Mouse (Mus musculus): ENCODE measurements around the gene Rbm8a.

Rbm8a gene

DNA sequence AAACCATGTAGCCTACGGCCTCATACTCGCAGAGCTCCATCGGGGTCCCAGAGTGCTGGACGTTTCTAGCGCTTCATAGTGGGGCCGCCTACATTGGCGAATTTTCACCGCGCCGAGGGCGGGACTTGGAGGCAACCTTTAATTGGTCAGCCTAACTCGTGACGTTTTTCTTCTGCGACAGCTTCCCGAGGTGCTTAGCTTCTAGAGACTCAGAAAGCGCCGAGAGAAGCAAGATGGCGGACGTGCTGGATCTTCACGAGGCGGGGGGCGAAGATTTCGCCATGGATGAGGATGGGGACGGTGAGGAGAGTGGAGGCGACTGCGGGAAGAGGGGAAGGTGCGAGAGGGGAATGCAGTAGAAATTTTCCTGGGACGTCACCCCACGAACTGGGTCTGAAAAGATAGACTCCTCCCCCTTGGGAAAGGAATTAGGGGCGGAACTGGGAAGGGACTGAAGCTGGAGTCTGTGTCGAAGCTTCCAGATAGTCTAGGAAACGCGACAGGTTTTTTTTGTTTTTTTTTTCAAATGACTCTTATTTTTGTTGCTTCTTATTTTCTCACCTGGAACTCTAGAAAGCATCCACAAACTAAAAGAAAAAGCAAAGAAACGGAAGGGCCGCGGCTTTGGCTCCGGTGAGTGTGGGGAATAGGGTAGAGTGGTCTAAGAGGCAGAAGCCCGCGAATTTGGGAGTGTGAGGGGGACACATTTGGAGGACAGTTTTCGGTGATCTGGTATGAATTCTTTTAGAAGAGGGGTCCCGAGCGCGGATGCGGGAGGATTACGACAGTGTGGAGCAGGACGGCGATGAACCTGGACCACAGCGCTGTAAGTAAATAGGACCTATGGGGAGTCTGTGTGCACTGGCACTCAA, at the start of gene Rbm8a:
Gene Rbm8a, plus strand, starts transcription at position 205 of the 872 bp plus-strand sequence.
- DNase-seq, result peak; percentile 100

GRCm38 (mm10) chr3:96581141-96581540, 48.6 kb upstream of the Rbm8a start:
- DNase-seq, result no peak

GRCm38 (mm10) chr3:96581771-96582515, 47.8 kb upstream of the Rbm8a start:
- DNase-seq, result no peak

DNA sequence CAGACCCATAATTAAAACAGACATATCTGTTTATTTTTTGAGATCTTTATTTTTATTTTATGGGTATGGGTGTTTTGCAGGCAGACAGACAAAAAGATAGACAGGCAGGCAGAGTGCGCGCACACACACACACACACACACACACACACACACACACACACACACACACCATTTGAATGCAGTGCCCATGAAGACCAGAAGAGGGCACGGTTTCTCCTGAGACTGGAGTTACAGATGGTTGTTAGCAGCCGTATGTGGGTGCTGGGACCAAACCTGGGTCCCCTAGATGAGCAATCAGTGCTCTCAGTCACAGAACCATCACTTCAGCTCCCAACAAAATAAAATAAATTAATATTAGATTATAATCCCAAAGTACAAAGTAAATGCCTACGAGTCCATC, 46.3 kb upstream of the Rbm8a start:
- DNase-seq, result no peak

DNA sequence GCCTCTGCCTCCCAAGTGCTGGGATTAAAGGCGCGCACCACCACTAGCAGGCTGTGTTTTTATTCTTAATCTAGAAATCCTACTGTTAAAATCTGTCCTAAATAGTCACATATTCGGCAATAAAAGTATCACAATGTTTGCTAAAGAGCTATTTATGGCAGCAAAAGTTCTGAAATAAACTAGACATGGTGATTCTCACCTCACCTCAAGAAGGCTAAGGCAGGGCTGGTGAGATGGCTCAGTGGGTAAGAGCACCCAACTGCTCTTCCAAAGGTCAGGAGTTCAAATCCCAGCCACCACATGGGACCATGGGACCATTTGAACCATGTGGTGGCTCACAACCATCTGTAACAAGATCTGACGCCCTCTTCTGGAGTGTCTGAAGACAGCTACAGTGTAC, 39.1 kb upstream of the Rbm8a start:
- no peak for DNase-seq

DNA sequence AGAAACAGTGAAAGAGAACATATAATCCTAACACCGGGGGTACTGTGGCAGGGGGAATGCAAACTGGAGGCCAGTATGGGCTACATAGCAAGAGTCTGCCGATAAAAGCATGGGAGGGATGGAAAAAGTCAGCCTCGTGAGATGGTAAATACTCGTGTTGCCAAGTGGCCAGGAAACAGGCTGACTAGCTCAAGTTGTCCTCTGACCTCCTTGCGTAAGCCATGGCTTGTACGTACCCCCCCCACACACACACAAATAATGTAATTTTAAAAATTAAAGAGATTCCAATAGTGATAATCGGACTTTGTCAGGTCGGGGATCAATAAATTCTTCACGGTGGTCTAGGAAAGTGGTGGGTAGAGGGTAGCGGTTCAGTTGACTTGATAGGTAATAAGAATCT, 36.4 kb upstream of the Rbm8a start:
- DNase-seq, result peak; percentile 49

DNA sequence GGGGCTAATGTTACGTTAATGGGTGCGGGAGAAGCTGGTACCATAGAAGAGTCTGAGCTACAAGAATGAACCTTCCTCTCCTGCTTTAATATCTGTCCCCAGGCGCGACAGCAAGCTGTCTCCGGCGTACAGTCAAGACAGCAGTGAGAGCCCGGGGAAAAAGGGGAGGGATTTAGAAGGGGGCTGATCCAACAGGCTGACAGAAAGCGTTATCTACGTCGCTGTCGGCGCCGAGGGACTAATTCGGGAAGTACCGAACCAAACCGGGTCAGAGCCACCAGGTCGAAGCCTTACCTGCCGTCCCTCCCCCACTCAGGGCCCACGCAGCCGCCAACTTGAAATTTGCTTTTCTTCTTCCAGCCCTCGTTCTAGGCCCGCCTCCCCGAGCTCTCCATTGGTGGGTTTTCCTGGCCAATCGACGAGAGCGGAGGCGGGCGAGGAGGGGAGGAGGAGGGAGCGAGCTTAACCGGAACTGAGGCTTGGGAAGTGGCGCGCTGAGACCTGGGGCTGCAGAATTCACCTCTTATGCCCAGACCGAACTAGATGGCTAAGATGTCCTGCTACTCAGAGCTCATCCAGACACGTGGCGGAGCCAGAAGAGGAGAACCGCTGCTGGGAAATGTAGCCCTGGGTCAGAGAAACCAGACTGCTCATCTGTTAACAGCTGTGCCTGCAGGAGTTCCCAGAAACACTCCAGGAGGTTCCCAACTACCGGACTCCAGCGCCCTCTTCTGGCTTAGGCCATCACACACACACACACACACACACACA, 35.8 kb upstream of the Rbm8a start, which contains the start of gene Polr3gl:
Gene Polr3gl, minus strand, starts transcription at position 392 of the 771 bp plus-strand sequence.
- peak; percentile 96 for DNase-seq

GRCm38 (mm10) chr3:96594851-96595250, 34.9 kb upstream of the Rbm8a start:
- no peak for DNase-seq

- DNase-seq, result peak; percentile 76
These were observed 34.1 kb upstream of the Rbm8a start for GRCm38 (mm10) chr3:96595661-96596060.

DNA sequence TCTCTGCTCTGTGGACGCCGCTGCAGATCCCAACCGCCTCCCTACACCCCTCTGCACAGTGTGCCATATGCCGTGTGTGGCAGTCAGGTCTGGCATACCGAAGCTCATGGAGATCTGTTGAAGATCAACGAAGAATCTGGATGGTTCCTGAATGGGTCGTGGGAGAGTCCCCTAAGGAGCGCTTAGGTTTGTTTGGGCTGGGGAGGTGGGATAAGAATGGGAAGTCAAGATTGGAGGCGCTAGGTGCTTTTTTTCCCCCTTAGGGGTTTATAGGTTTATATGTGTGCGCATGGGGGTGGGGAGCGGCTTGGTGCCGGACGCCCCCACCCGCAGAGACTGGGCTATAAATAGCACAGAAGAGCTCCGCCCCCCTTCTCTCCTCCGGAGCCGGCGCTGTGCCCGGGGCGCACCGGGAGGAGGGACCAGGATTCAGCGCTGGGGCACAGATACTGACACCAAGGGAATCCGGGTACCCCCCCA, 33.5 kb upstream of the Rbm8a start, which contains the start of gene Ankrd34a:
Gene Ankrd34a, plus strand, starts transcription at position 409 of the 480 bp plus-strand sequence.
- DNase-seq, result peak; percentile 69

GRCm38 (mm10) chr3:96596855-96597254, 32.9 kb upstream of the Rbm8a start:
- peak; percentile 22 for DNase-seq

DNA sequence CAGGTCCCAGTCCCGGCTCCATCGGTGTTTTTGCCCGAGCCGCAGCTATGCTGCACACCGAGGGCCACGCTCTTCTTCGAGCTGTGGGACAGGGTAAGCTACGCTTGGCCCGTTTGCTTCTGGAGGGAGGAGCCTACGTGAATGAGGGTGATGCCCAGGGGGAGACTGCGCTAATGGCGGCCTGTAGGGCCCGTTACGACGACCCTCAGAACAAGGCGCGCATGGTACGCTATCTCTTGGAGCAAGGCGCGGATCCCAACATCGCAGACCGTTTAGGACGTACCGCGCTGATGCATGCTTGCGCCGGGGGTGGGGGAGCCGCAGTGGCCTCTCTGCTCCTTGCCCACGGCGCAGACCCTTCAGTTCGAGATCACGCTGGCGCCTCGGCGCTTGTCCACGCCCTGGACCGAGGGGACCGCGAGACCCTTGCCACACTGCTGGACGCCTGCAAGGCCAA, 32.3 kb upstream of the Rbm8a start:
- peak; percentile 65 for DNase-seq

DNA sequence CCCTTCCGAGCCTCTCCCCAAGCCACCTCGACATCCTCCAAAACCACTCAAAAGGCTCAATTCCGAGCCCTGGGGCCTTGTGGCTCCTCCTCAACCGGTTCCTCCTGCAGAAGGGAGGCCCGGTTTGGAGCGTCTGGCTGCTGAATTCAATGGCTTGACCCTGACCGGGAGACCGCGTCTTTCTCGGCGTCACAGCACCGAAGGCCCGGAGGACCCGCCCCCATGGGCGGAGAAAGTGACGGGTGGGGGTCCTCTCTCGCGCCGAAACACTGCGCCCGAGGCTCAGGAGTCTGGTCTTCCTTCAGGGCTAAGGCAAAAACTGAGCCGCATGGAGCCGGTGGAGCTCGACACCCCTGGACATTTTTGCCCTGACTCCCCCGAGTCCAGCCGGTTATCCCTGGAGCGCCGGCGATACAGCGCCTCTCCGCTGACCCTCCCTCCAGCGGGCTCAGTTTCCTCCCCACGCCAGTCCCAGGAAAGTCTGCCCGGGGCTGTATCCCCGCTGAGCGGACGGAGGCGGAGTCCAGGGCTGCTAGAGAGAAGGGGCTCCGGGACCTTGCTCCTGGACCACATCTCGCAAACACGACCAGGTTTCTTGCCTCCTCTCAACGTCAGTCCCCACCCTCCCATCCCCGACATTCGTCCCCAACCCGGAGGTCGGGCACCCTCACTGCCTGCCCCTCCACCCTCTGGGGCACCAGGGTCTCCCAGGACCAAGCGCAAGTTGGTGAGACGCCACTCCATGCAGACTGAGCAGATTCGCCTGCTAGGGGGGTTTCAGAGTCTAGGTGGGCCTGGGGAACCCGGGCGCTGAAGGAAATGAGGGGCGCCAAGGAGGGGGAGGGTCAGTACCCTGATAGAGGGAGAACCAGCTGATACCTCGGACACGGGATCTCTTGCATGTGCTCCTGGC, 31.3 kb upstream of the Rbm8a start:
- DNase-seq, result peak; percentile 85

- DNase-seq, result no peak
These were observed 30.7 kb upstream of the Rbm8a start for GRCm38 (mm10) chr3:96599069-96599393.

DNA sequence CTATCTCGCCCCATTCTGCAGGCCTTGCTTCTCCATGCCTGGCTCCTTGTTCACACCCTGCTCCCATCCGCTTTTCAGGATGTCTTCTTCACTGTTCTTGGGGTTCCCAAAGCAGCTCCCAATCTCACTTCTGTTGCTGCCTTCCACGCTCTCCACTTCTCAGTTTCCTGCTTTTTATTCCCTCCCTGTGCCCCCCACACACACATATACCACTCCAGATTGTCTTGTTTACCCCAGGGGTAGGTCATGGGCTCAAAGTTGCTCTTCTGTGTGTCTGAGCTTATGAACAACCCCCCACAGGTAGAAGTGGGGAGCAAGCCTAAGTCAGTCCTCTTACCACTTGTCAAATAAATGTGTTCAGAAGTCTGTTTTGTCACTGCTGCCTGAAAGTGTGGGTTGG, 30.3 kb upstream of the Rbm8a start:
- no peak for DNase-seq

GRCm38 (mm10) chr3:96600639-96601250, 29.0 kb upstream of the Rbm8a start, which contains the start of gene Lix1l:
TSS of gene Lix1l (plus strand) at chr3:96601149.
- peak; percentile 98 for DNase-seq

DNA sequence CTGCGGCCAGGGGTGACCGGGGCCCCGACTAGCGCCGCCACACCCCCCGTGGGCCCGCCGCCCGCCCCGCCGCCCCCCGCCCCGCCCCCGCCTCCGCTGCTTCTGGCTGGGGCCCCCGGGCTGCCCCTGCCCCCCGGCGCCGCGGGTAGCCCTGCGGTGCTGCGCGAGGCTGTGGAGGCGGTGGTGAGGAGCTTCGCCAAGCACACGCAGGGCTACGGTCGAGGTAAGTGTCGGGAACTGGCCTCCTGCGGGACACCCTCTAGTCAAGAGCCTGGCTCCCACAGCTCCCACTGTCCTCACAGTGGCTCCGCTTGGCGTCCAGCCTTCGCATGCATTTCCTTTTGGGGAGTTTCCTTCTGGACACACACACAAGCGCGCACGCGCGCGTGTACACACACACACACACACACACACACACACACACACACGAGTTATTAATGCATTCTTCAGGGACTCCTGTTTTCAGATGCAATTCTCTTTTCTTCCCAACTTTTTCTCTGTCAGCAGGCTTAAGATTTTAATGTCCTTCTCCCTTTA, 28.4 kb upstream of the Rbm8a start:
- peak; percentile 78 for DNase-seq

- DNase-seq, result no peak
These were observed 27.6 kb upstream of the Rbm8a start for GRCm38 (mm10) chr3:96601941-96602703.

- DNase-seq, result no peak
These were observed 27.0 kb upstream of the Rbm8a start for GRCm38 (mm10) chr3:96602704-96603084.

- no peak for DNase-seq
These were observed 26.4 kb upstream of the Rbm8a start for GRCm38 (mm10) chr3:96603311-96603710.
